Mouse (Mus musculus) midbrain, embryonic 14.5 days (tissue): Measurements from ENCODE around the gene 2410004B18Rik. TPM values are rescaled to one million over a fixed set of nuclear protein-coding genes. Genes with fewer than 3 reads are reported as not detected.
A peak's percentile ranks its signal among the peaks of the same experiment; 100 is the strongest.

Source experiments
- ATAC-seq: fragments of 200-750 bp; cut with Nextera tagmentation; 2 replicates; pipeline ENCODE4 v1.8.0; 2017; ENCODE audit warnings: moderate number of reproducible peaks, moderate library complexity; ENCODE audit not compliant: low FRiP score, low TSS enrichment
- DNase-seq: peaks from one replicate; pipeline ENCODE4 v3.0.0-alpha.2; 2015
- H3K27ac ChIP-seq: fragments of 300-500 bp; sonication (generic); replicated peaks from 2 replicates; pipeline ENCODE4 v1.5.1; 2014; ENCODE audit warnings: mild to moderate bottlenecking, low read depth, low read length, moderate library complexity
- H3K27me3 ChIP-seq: fragments of 300-500 bp; sonication (generic); 2 replicates; pipeline ENCODE4 v1.6.1; 2014; ENCODE audit warnings: low read length, control low read depth, mixed read lengths; ENCODE audit not compliant: control insufficient read depth, insufficient read depth
- H3K36me3 ChIP-seq: fragments of 300-500 bp; sonication (generic); 2 replicates; pipeline ENCODE4 v1.6.1; 2014; ENCODE audit warnings: low read length, control low read depth; ENCODE audit not compliant: control insufficient read depth, insufficient read depth
- H3K4me1 ChIP-seq: fragments of 300-500 bp; sonication (generic); 2 replicates; pipeline ENCODE4 v1.6.1; 2014; ENCODE audit warnings: mild to moderate bottlenecking, antibody characterized with exemption, low read length, control low read depth; ENCODE audit not compliant: control insufficient read depth, insufficient read depth
- H3K4me2 ChIP-seq: fragments of 300-500 bp; sonication (generic); 2 replicates; pipeline ENCODE4 v1.6.1; 2014; ENCODE audit warnings: mild to moderate bottlenecking, low read length, moderate library complexity
- H3K4me3 ChIP-seq: fragments of 300-500 bp; sonication (generic); replicated peaks from 2 replicates; pipeline ENCODE4 v1.5.1; 2014; ENCODE audit warnings: low read depth, low read length
- H3K9ac ChIP-seq: fragments of 300-500 bp; sonication (generic); replicated peaks from 2 replicates; pipeline ENCODE4 v1.6.1; 2014; ENCODE audit warnings: mild to moderate bottlenecking, low read length, moderate library complexity
- H3K9me3 ChIP-seq: fragments of 300-500 bp; sonication (generic); 2 replicates; pipeline ENCODE4 v1.6.1; 2016; ENCODE audit warnings: low read length, control low read depth, mixed read lengths; ENCODE audit not compliant: control insufficient read depth
- WGBS: fragments of 180-500 bp; shearing (Covaris S2); extraction: QIAGEN DNeasy Blood & Tissue Kit; methylation state at CpG from one replicate; pipeline ENCODE4 v1.1.7; 2014; 5-methylcytosine and 5-hydroxymethylcytosine counted together
- polyA plus RNA-seq: library from polyadenylated mRNA; unstranded; fragments of >200 nt; fragmentation: Nextera tagmentation; extraction: Ambion mirVana; gene quantifications from 2 replicates; pipeline ENCODE4 v1.2.1, GENCODE M21; 2014

Gene 2410004B18Rik
- polyA plus RNA-seq, 1 experiment from 2014 or later: 76.6 TPM

- Histone ChIP-seq H3K4me2 (no peak overlapping the region), H3K9ac (no peak overlapping the region), H3K9me3 (no peaks in the 10 kb centered on the region), H3K27me3 (no peaks in the 10 kb centered on the region), H3K27ac (no peak overlapping the region), H3K36me3 (no peaks in the 10 kb centered on the region), H3K4me3 (no peak overlapping the region), H3K4me1 (0 out of 2 replicates have a peak, but pooled peaks cover 3% of the 10 kb centered on the region)
- no peak for DNase-seq
- 78% methylated on average over 17 of the region's 17 CpGs for WGBS
- no peak for ATAC-seq
Observed at GRCm38 (mm10) chr3:145951287-145952165, 13.7 kb downstream of the 2410004B18Rik start.

GRCm38 (mm10) chr3:145952945-145953344 is 15.1 kb downstream of the 2410004B18Rik start:
- H3K4me3 ChIP-seq: no peak overlapping the region
- no peak overlapping the region for H3K4me2 ChIP-seq
- H3K27me3 ChIP-seq: no peaks in the 10 kb centered on the region
- no peak overlapping the region for H3K27ac ChIP-seq
- DNase-seq (no peak), ATAC-seq (no peak)
- H3K9ac ChIP-seq: no peak overlapping the region
- 0 out of 2 replicates have a peak, but pooled peaks cover 3% of the 10 kb centered on the region for H3K4me1 ChIP-seq
- WGBS: 89% methylated on average over 7 of the region's 7 CpGs
- H3K36me3 ChIP-seq: no peaks in the 10 kb centered on the region
- H3K9me3 ChIP-seq: no peaks in the 10 kb centered on the region

DNA sequence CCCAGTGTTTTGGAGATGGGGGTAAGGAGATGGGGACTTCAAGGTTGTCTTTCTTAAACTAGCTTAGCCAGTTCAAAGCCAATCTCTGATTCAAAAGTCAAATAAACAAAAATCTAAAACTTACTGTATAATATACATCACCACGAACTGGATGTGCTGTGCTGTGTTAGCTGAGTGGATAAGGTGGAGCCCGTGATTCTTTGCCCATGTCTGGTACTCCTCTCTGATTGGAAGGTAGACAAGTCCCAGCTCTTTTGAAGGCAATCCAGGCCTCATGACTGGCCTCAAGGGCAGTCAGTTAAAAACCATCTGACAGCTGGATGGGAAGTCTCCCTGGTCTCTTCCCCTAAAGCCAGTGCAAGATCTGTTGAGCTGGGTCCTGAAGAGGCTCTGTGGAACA is 15.6 kb downstream of the 2410004B18Rik start:
- Histone ChIP-seq H3K4me2 (no peak overlapping the region), H3K27me3 (no peaks in the 10 kb centered on the region), H3K4me1 (0 out of 2 replicates have a peak, but pooled peaks cover 3% of the 10 kb centered on the region), H3K4me3 (no peak overlapping the region), H3K36me3 (no peaks in the 10 kb centered on the region), H3K9ac (no peak overlapping the region), H3K9me3 (no peaks in the 10 kb centered on the region), H3K27ac (no peak overlapping the region)
- ATAC-seq (no peak), DNase-seq (no peak)
- 85% methylated on average over 2 of the region's 2 CpGs for WGBS

DNA sequence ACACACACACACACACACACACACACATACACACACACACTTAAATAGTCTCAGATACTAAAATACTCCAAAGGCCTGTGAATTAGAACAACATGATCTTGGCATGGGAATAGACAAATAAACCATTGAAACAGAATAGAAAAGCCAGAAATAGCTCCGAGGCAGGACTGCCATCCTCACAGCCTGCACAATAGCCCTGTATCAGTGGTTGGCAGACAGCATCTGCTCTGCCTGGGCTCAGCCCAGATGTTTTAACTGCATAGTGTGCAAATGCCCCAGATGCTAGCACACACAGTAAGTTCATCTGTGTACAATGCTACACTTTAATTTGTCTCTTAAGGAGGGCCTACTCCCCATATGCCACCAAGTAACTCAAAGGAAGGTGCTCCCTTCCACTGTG is 22.0 kb downstream of the 2410004B18Rik start:
- Histone ChIP-seq H3K9ac (no peak overlapping the region), H3K36me3 (no peaks in the 10 kb centered on the region), H3K9me3 (no peaks in the 10 kb centered on the region), H3K27ac (no peak overlapping the region), H3K4me3 (no peak overlapping the region), H3K4me1 (peaks cover 16% of the 10 kb centered on the region; the same call in 1 of the 2 replicates), H3K27me3 (peaks cover 15% of the 10 kb centered on the region; the same call in 1 of the 2 replicates), H3K4me2 (no peak overlapping the region)
- ATAC-seq (no peak), DNase-seq (no peak)
- WGBS: 77% methylated on average over 1 of the region's 1 CpGs

DNA sequence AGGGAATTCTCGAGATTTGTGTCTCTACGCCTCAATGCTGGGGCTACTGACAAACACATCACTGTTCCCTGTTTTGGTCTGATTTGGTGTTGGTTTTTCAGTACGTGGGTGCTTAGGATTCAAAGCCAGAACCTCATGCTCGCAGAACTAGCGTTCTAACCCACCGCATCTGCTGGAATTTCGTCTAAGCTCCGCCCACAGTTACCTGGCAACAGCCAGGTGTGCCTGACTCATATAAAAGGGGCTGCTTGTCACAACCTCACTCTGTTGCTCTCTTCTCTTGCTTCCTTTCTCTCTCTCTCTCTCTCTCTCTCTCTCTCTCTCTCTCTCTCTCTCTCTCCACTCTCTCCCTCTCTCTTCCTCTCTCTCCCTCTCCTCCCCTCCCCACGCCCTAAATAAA is 24.6 kb downstream of the 2410004B18Rik start:
- DNase-seq: no peak
- no peaks in the 10 kb centered on the region for H3K36me3 ChIP-seq
- H3K9me3 ChIP-seq: no peaks in the 10 kb centered on the region
- no peak for ATAC-seq
- 21% methylated on average over 9 of the region's 9 CpGs for WGBS
- H3K27ac ChIP-seq: no peak overlapping the region
- no peak overlapping the region for H3K4me2 ChIP-seq
- H3K9ac ChIP-seq: no peak overlapping the region
- no peak overlapping the region for H3K4me3 ChIP-seq
- peaks cover 19% of the 10 kb centered on the region; the same call in 1 of the 2 replicates for H3K4me1 ChIP-seq
- peaks cover 15% of the 10 kb centered on the region; the same call in 1 of the 2 replicates for H3K27me3 ChIP-seq

DNA sequence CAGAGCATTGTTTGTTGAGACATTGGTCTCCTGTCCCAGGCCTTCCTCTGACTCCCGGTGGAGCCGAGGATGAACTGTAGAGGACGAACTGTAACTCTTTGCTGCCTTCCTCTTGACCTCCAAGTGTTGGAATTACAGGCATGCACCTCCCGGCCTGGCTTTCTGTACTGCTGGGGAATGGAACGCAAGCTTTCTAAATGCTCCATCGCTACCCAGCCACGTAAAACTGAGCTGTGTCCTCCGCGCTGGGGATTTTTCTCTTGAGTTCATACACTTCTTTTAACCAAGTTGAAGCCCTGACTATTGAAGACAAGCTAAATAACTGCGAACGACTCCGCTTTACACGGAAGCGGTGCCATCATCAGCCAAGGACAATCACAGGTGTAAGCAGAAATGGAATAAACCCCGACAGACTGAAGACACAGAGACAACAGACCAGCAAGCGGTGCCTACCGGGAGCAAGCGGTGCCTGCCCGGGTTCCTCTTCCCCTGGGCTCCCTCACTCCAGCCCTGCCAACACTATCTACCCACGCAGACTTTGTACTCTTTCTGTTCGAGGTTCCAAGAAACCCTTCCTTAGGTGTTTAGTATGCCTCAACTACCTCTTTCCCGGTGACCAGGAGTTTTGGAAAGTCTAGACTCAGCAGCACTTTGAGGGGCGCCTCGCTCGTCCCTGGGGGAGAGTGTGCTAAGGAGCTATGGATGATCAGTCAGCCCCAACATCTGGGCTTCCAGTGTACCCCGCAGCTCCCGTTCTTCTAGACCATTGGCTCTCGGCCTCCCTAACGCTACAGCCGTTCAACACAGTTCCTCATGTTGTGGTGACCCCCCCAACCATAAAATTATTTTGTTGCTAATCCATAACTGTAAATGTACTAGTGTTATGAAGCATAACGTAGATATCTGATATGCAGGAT is 25.5 kb downstream of the 2410004B18Rik start:
- 0 out of 2 replicates have a peak overlapping the region, but pooled peaks have one; percentile 9 for H3K4me3 ChIP-seq
- H3K9me3 ChIP-seq: no peaks in the 10 kb centered on the region
- DNase-seq: peak; percentile 33
- H3K27me3 ChIP-seq: peaks cover 15% of the 10 kb centered on the region; the same call in 1 of the 2 replicates
- peak overlapping the region; percentile 42 for H3K4me2 ChIP-seq
- 17% methylated on average over 31 of the region's 31 CpGs for WGBS
- no peaks in the 10 kb centered on the region for H3K36me3 ChIP-seq
- peaks cover 19% of the 10 kb centered on the region; the same call in 1 of the 2 replicates for H3K4me1 ChIP-seq
- 0 out of 2 replicates have a peak, but pooled peaks have one; percentile 12 for ATAC-seq
- H3K9ac ChIP-seq: no peak overlapping the region
- 0 out of 2 replicates have a peak overlapping the region, but pooled peaks have one; percentile 37 for H3K27ac ChIP-seq

DNA sequence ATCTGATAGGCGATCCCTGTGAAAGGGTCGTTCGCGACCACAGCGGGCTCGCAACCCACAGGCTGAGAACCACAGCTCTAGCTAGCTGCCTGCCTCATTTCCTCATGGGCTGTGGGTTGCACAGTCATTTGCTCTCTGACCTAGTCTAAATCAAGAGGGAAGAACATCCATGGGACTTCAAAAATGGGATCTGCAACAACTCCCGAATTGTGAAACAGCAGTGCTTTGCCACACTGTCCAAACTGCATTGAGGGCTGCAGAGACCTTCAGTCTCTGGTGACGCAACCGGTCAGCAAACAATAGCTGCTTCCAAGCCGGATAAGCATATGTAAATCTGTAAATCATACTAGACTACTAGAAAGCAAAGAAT is 26.2 kb downstream of the 2410004B18Rik start:
- peaks cover 19% of the 10 kb centered on the region; the same call in 1 of the 2 replicates for H3K4me1 ChIP-seq
- H3K9ac ChIP-seq: no peak overlapping the region
- ATAC-seq: peak; percentile 77; the same call in 1 of the 2 replicates
- peak; percentile 63 for DNase-seq
- 15% methylated on average over 10 of the region's 10 CpGs for WGBS
- H3K9me3 ChIP-seq: no peaks in the 10 kb centered on the region
- H3K36me3 ChIP-seq: no peaks in the 10 kb centered on the region
- H3K4me3 ChIP-seq: 0 out of 2 replicates have a peak overlapping the region, but pooled peaks have one; percentile 9
- peak overlapping the region; percentile 42 for H3K4me2 ChIP-seq
- H3K27me3 ChIP-seq: peaks cover 15% of the 10 kb centered on the region; the same call in 1 of the 2 replicates
- H3K27ac ChIP-seq: 0 out of 2 replicates have a peak overlapping the region, but pooled peaks have one; percentile 37

DNA sequence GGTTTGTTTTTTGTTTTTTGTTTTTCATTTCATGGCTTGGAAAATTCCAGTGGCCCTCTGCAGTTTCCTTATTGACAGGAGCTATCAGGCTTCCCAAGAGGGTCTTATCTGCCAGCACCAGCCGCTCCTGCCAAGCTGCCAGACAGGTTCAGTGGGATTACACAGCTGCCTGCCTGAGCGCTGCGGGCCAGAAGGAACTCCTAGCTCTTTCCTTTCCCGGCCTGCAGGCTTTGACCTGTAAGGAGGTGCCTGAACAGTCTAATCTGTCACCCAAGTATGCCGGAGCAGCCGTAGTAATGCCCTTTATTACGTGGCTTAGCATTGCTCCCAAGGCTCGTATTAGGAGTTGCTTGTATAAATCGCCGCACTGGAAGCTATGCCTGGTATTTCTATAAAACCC is 26.7 kb downstream of the 2410004B18Rik start:
- no peak overlapping the region for H3K4me3 ChIP-seq
- H3K27ac ChIP-seq: no peak overlapping the region
- H3K4me1 ChIP-seq: peaks cover 19% of the 10 kb centered on the region; the same call in 1 of the 2 replicates
- H3K36me3 ChIP-seq: no peaks in the 10 kb centered on the region
- H3K27me3 ChIP-seq: peaks cover 15% of the 10 kb centered on the region; the same call in 1 of the 2 replicates
- H3K9ac ChIP-seq: no peak overlapping the region
- DNase-seq: peak; percentile 83
- ATAC-seq: peak; percentile 85; the same call in 1 of the 2 replicates
- H3K9me3 ChIP-seq: no peaks in the 10 kb centered on the region
- peak overlapping the region; percentile 42 for H3K4me2 ChIP-seq
- WGBS: 10% methylated on average over 10 of the region's 10 CpGs
